Mouse (Mus musculus) lung, adult 2 months (tissue): ENCODE measurements around the gene Usp18.

Source experiments
- CTCF ChIP-seq: fragments of 200-500 bp; IDR thresholded peaks from 2 replicates; pipeline ENCODE4 v1.5.1; 2011; ENCODE audit warnings: mild to moderate bottlenecking, low read length, control low read depth; ENCODE audit not compliant: insufficient read depth
- POLR2A ChIP-seq: fragments of 200-500 bp; IDR thresholded peaks from 2 replicates; pipeline ENCODE4 v1.6.1; 2011; ENCODE audit warnings: low read depth, mild to moderate bottlenecking, control low read depth, low read length, borderline replicate concordance; ENCODE audit errors: extremely low read depth

DNA sequence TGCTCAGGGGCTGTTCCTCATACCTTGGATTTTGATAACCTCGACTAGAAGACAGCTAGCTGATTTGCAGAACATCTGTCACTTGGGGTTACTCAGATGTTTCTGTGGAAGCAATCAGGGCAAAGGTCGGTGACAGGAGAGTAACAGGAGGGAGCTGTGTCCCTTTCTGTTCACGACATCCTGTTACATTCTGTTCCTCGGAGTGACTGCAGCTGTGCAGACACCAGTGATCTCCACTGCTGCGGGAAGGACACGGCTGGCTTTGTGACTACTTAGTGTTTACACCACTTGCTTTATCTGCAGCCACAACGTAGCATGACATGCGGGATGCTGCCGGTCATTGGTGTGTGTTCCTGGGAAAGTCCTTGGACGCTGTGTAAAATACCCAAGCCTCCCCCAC lies 2.5 kb upstream of the Usp18 start:
- TF ChIP-seq POLR2A (no peak), CTCF (no peak)
